Mouse (Mus musculus) cerebellum, adult 2 months (tissue): ENCODE results near the gene Ranbp2.

Experiments
- CTCF ChIP-seq: fragments of 200-500 bp; IDR thresholded peaks from 2 replicates; pipeline ENCODE4 v1.5.1; 2011; ENCODE audit warnings: low read depth, mild to moderate bottlenecking, control low read depth, low read length, moderate library complexity, borderline replicate concordance; ENCODE audit not compliant: insufficient read depth
- POLR2A ChIP-seq: fragments of 200-500 bp; IDR thresholded peaks from 2 replicates; pipeline ENCODE4 v1.6.1; 2011; ENCODE audit warnings: low read length, control low read depth, borderline replicate concordance; ENCODE audit not compliant: insufficient read depth

GRCm38 (mm10) chr10:58412852-58413251 is 33.9 kb upstream of the Ranbp2 start:
- no peak for TF ChIP-seq CTCF
- TF ChIP-seq POLR2A, result no peak
